Mouse (Mus musculus): ENCODE results near the gene Morf4l2. TPM values are rescaled to one million over a fixed set of nuclear protein-coding genes. Genes with fewer than 3 reads are reported as not detected.

Morf4l2 gene
- 586 and 616 TPM in 2 replicates for polyA plus RNA-seq (2016; fragmentation: Nextera tagmentation; extraction: Ambion mirVana)

DNA sequence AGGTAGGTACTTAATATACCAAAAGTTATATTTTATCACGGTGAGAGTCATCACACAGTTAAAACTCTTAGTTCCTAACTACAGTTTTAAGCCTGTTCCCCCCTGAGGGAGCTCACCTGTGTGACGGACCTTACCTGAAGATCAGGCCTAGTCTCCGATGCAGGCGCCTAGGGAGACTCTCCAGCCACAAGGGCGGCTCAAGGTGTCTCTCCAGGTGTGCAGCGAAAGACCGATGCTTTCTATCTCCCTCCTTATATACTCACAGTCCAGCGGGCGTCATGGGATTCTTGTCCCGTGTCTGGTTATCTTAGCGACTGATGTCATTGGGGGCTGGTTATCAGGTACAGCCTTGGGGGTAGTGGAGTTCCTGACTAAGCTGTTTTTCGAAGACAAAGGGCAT, at the start of gene Morf4l2:
Gene Morf4l2, minus strand, starts transcription at position 232 of the 400 bp plus-strand sequence.
- Histone ChIP-seq H3K36me3 (peaks cover 10% of the 10 kb centered on the region), H3K4me3 (peak within 1 kb of the TSS; percentile 62), H3K4me1 (peaks cover 9% of the 10 kb centered on the region), H3K27ac (replicated peaks) (peak within 1 kb of the TSS; percentile 91), H3K27me3 (ENCODE audit: low read depth, poor library complexity, severe bottlenecking) (no peaks in the 10 kb centered on the region), H3K9me3 (replicated peaks) (no peaks in the 10 kb centered on the region)
- no peak for DNase-seq (ENCODE audit: low spot score)
- WGBS, result 92% methylated on average over 12 of the region's 12 CpGs

DNA sequence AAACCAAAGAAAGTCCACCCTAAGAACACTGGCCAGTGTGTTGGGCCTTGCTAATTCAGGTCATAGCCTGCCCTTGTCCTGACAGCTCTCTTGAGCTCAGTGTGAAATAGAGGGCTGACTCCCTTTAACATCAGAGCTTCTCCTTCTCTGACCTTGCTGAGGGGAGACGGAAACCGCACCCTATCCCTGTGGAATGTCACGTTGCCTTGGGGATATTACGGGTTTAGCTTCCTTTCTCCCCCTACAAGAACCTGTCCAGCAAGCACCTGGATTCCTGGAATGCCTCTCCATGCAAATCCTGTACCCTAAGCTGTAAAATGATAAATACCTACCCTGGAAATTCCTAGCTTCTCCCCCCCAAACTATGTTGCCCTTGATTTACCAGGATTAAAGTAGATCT, 46.0 kb upstream of the Morf4l2 start:
- Histone ChIP-seq H3K36me3 (peaks cover 20% of the 10 kb centered on the region), H3K27me3 (ENCODE audit: low read depth, poor library complexity, severe bottlenecking) (peaks cover 72% of the 10 kb centered on the region), H3K9me3 (replicated peaks) (no peaks in the 10 kb centered on the region), H3K4me1 (no peaks in the 10 kb centered on the region), H3K4me3 (no peak overlapping the region), H3K27ac (replicated peaks) (no peak overlapping the region)
- 96% methylated on average over 4 of the region's 4 CpGs for WGBS
- DNase-seq (ENCODE audit: low spot score), result no peak

DNA sequence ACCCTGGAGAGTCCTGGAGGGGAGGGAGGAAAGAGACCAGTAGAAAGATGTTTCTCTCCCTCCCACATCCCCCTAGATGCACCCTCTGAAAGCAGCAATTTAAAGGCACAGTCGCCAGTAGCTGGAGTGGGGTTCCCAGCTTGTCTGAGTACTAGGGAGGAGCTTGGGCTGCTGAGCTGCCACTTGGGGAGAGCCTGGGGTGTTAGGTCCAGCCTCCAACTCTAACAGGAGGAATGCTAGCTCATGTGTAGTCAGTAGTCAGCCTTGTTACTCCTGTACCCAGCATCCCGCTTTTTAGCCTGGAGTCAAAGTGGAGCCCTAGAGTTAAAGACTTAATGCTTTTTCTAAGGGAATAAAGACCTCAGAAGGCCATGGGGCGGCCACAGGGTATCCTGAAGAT, 36.6 kb upstream of the Morf4l2 start, which contains the start of gene Glra4:
Gene Glra4, minus strand, starts transcription at position 101 of the 400 bp plus-strand sequence.
- Histone ChIP-seq H3K9me3 (replicated peaks) (no peaks in the 10 kb centered on the region), H3K4me3 (no peak within 1 kb of the TSS), H3K36me3 (peaks cover 8% of the 10 kb centered on the region; the same call in 1 of the 2 replicates), H3K27me3 (ENCODE audit: low read depth, poor library complexity, severe bottlenecking) (peaks cover 96% of the 10 kb centered on the region), H3K27ac (replicated peaks) (no peak within 1 kb of the TSS), H3K4me1 (no peaks in the 10 kb centered on the region)
- DNase-seq (ENCODE audit: low spot score), result no peak
- 78% methylated on average over 3 of the region's 3 CpGs for WGBS

DNA sequence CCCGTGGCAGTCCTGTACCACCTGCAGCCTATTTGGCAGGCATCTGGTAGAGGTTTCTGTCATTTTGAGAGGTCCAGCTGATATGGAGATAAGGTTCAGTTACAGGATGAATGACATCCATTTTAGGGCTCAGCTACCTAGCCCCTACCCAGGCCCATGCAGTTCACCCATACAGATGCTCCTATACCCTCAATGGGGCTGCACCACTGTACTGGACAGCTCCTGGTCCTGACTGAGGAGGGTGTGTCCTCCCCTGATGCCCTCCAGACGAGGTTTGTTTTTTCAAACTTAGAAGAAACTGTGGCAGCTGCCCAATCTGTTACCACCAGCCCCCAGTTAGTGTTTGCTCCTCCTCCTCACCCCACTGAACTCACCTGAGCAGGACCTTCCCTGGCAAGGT, 35.8 kb upstream of the Morf4l2 start:
- no peak overlapping the region for H3K27ac ChIP-seq (replicated peaks)
- DNase-seq (ENCODE audit: low spot score), result no peak
- no peaks in the 10 kb centered on the region for H3K9me3 ChIP-seq (replicated peaks)
- 70% methylated on average over 2 of the region's 2 CpGs for WGBS
- H3K27me3 ChIP-seq (ENCODE audit: low read depth, poor library complexity, severe bottlenecking), result peaks cover 95% of the 10 kb centered on the region
- no peak overlapping the region for H3K4me3 ChIP-seq
- H3K36me3 ChIP-seq, result peaks cover 15% of the 10 kb centered on the region
- no peaks in the 10 kb centered on the region for H3K4me1 ChIP-seq

DNA sequence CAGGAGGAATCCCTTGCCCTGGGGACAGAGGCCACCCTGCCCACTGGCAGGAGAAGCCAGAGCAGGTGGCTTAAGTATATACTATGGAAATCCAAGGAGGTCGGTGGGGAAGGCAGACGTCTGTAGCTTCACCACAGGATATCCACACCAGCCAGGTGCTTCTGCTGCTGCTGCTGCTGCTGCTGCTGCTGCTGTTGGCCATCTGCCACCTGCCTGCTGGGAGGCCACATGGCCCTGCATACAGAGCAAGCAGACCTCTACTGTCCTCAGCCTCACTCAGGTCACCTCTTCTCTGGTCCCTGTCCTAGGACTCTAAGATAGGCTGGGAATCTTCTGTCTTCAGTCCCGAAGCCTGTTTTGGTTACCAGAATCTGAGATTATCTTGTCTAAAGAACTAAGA, 34.6 kb upstream of the Morf4l2 start:
- DNase-seq (ENCODE audit: low spot score), result no peak
- no peaks in the 10 kb centered on the region for H3K9me3 ChIP-seq (replicated peaks)
- WGBS, result 80% methylated on average over 3 of the region's 3 CpGs
- H3K4me3 ChIP-seq, result no peak overlapping the region
- H3K36me3 ChIP-seq, result peaks cover 15% of the 10 kb centered on the region
- H3K27me3 ChIP-seq (ENCODE audit: low read depth, poor library complexity, severe bottlenecking), result peaks cover 88% of the 10 kb centered on the region
- H3K27ac ChIP-seq (replicated peaks), result no peak overlapping the region
- no peaks in the 10 kb centered on the region for H3K4me1 ChIP-seq

DNA sequence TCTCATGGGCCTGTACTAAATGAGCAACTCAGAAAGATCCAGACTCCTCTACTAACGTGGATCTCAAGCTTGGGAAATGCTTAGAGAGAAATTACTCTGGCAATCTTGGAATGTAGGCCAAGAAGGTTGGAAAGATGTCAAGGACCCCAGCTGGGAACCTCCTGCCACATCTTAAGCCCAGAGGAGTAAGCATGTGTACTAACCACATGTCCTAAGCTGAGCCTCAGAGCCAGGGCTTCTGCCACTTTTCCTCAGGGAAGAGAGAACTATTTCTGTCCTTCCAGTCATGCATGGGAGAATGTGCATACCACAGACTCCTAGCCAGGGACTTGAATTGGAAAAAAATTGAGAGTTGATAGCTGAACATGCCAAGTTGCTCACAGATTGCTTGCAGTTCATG, 29.5 kb upstream of the Morf4l2 start:
- H3K27ac ChIP-seq (replicated peaks), result no peak overlapping the region
- no peak for DNase-seq (ENCODE audit: low spot score)
- no peaks in the 10 kb centered on the region for H3K4me1 ChIP-seq
- H3K36me3 ChIP-seq, result peaks cover 13% of the 10 kb centered on the region
- peaks cover 48% of the 10 kb centered on the region for H3K27me3 ChIP-seq (ENCODE audit: low read depth, poor library complexity, severe bottlenecking)
- H3K4me3 ChIP-seq, result no peak overlapping the region
- H3K9me3 ChIP-seq (replicated peaks), result no peaks in the 10 kb centered on the region
- WGBS, result 87% methylated on average over 1 of the region's 1 CpGs

DNA sequence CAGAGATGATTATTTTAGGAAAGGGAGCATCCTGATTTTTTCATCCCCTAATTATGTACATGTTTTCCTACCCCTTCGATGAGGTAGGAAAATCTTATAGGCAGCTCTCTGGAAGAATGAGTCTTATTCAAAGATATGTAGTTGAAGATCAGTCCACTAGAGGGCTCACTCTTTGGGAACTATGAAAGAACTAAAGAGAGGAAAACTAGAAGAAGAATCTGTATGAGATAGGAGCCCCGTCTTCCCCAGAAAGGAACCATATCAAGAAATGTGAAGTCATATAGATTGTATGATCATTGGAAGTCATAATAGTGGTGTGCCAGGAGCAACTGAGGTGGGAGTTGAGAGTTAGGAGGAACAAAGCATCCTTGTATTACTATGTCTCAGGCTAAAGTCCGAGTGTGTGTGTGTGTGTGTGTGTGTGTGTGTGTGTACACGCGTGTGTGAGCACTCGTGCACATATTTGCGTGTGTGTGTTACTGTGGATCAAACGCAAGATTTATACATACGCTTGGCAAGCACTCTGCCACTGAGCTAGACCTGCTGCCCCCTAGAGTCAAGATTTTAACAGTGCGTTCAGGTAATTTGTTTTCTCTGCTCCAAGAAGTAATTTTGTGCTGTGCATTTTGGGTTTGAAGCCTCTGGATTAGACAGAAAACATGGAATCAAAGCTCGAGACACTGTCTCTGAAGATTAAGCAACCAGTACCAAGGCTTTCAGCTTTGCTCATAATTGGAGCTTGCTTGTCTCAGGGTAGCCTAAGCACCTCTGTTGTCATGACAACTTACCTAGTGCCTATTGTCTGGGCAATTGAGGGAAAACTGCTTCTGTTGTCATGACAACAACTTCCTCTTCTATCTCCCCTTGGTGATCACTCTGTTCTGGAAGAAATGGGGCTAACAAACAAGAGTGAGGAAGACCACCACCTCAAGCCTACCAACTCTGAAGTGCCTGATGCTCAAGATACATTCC, 17.9 kb upstream of the Morf4l2 start:
- Histone ChIP-seq H3K9me3 (replicated peaks) (no peaks in the 10 kb centered on the region), H3K4me3 (no peak overlapping the region), H3K36me3 (peaks cover 34% of the 10 kb centered on the region), H3K27me3 (ENCODE audit: low read depth, poor library complexity, severe bottlenecking) (peaks cover 16% of the 10 kb centered on the region), H3K4me1 (no peaks in the 10 kb centered on the region), H3K27ac (replicated peaks) (no peak overlapping the region)
- 73% methylated on average over 11 of the region's 11 CpGs for WGBS
- no peak for DNase-seq (ENCODE audit: low spot score)

DNA sequence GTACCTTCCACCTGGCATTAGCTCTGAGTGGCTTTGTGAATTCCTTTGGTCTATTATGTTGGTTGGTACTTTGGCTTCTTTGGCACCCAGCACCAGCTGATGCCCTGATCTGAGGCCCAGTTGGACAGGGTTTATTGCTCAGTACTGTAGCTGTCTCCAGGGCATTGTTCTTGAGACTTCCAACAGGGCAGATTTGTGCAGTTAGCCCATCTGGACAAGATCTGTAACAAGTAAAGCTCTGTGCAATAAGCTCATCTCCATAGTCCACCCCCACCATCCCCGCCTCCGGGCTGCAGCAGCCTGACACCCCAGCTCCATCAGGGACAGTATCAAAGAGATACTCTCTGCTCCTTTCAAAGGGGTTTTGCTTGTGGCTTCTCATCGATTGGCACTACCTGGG, 12.0 kb upstream of the Morf4l2 start:
- DNase-seq (ENCODE audit: low spot score), result no peak
- no peaks in the 10 kb centered on the region for H3K9me3 ChIP-seq (replicated peaks)
- no peaks in the 10 kb centered on the region for H3K4me1 ChIP-seq
- H3K4me3 ChIP-seq, result no peak overlapping the region
- H3K36me3 ChIP-seq, result peaks cover 33% of the 10 kb centered on the region
- 98% methylated on average over 3 of the region's 3 CpGs for WGBS
- H3K27me3 ChIP-seq (ENCODE audit: low read depth, poor library complexity, severe bottlenecking), result peaks cover 21% of the 10 kb centered on the region
- no peak overlapping the region for H3K27ac ChIP-seq (replicated peaks)

DNA sequence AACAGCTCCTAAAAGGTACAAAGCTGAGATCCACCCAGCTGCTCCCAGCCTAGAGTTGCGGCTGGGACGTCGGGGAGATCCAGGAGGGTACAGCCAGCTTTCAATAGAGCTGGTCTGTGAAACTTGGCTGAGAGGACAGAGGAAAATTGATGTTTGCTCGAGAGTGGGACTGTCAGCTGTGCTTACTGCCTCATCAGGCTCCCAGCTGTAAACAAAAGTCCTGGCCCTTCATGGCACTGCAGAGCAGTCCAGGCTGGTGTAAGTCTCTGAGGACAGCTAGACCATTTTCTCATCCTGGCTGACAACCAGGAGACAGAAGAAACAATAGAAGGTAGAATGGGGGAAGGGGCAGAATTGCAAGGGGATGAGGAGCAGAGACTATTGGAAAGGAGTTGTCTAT, 5.8 kb upstream of the Morf4l2 start:
- H3K4me3 ChIP-seq, result no peak overlapping the region
- H3K27ac ChIP-seq (replicated peaks), result no peak overlapping the region
- DNase-seq (ENCODE audit: low spot score), result no peak
- peaks cover 5% of the 10 kb centered on the region for H3K27me3 ChIP-seq (ENCODE audit: low read depth, poor library complexity, severe bottlenecking)
- H3K4me1 ChIP-seq, result no peaks in the 10 kb centered on the region
- H3K36me3 ChIP-seq, result peaks cover 20% of the 10 kb centered on the region; the same call in 1 of the 2 replicates
- H3K9me3 ChIP-seq (replicated peaks), result no peaks in the 10 kb centered on the region
- WGBS, result 90% methylated on average over 4 of the region's 4 CpGs

DNA sequence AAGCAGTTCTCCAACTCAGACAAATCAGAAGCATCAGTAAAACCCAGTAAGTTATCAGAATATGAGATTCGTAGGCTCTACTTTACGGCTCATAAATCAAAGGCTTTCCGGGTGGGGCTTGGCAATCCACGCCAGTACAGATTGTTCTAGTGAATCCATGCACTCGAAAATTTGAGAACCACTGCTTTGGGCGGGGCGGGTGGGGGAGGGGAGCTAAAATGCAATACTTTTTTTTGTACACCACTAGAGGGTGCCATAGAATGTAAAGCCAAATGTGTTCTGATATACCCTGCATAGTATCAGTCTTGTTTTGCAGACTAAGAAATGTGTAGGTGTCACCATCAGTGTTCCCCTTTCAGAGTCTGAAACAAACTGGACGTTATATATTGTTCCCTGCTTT, 1.2 kb upstream of the Morf4l2 start:
- Histone ChIP-seq H3K27ac (replicated peaks) (no peak overlapping the region), H3K4me1 (peaks cover 3% of the 10 kb centered on the region; the same call in 1 of the 2 replicates), H3K36me3 (peaks cover 10% of the 10 kb centered on the region; the same call in 1 of the 2 replicates), H3K9me3 (replicated peaks) (no peaks in the 10 kb centered on the region), H3K4me3 (no peak overlapping the region), H3K27me3 (ENCODE audit: low read depth, poor library complexity, severe bottlenecking) (no peaks in the 10 kb centered on the region)
- no peak for DNase-seq (ENCODE audit: low spot score)
- WGBS, result 75% methylated on average over 8 of the region's 8 CpGs

DNA sequence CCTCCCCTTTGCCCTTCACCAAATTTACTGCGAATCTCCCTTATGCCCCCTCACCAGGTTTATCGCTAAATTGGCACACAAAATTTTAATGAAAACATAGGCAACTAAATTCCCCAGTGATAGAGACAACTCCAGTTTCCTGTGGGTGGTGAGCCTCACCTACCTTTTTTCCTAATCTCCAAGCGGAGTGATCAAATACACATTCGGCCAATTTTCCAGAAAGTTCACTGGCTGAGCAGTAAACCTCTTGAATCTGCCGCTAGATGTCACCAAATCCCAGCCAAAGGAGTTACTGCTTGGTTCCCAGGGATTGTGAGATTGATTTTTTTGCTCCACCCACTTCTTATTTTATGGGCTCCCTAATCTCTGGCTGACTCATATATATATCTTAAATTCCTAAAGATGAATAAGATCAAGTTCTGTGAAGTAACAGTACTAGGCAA, 808 bp downstream of the Morf4l2 start:
- H3K36me3 ChIP-seq, result peaks cover 16% of the 10 kb centered on the region
- peak overlapping the region; percentile 62 for H3K4me3 ChIP-seq
- H3K27ac ChIP-seq (replicated peaks), result peak overlapping the region; percentile 91
- H3K27me3 ChIP-seq (ENCODE audit: low read depth, poor library complexity, severe bottlenecking), result no peaks in the 10 kb centered on the region
- DNase-seq (ENCODE audit: low spot score), result peak; percentile 29
- H3K9me3 ChIP-seq (replicated peaks), result no peaks in the 10 kb centered on the region
- H3K4me1 ChIP-seq, result peaks cover 11% of the 10 kb centered on the region
- 33% methylated on average over 5 of the region's 5 CpGs for WGBS

DNA sequence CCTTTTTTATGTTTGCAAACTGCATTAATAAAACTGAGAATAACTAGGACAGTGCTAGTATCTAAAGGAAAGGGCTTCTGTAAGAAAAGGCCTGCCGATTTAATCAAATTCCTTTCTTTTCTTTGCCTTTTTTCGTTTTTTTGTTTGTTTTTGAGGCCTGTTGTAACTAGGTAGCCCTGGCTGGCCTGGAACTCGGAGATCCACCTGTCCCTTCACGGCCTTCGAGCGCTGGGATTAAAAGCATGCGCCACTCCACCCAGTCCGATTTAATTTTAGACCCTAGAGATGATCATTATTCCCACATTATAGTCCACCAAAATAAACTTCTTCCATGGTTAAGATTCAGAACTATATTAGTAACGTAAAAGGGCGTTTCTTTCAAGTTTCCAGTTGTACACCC, 1.2 kb downstream of the Morf4l2 start:
- 28% methylated on average over 10 of the region's 10 CpGs for WGBS

DNA sequence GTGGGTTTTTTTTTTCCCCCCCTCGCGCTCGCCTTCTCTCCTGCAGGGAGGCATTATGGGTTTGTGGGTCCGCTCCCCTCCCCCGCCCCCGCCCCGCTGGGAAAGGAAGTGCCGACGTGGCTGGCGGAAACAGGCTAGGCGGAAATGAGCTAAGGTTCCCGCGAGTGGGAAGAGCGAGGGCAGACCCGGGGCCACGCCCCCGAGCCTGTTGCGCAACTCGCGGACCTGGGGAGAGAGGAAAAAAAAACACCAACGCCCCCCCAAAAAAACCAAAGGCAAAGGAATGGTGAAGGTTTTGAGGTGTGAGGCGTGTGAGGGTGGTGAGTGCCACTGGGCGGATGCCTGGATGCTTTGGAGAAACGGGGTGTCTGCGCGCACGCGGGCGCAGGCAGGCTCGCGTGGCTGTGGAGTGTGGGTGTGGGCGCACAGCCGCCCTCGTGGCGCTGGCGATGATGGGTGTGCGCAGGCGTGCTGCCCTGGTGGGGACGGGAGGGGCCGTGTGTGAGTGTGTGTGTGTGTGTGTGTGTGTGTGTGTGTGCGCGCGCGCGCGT, 1.8 kb downstream of the Morf4l2 start:
- WGBS, result 18% methylated on average over 46 of the region's 46 CpGs
- H3K4me1 ChIP-seq, result peaks cover 11% of the 10 kb centered on the region

More for the DNA sequence above, 1.2 kb downstream of the Morf4l2 start:
- H3K4me3 ChIP-seq, result peak overlapping the region; percentile 62
- H3K27ac ChIP-seq (replicated peaks), result peak overlapping the region; percentile 91
- H3K9me3 ChIP-seq (replicated peaks), result no peaks in the 10 kb centered on the region
- no peak for DNase-seq (ENCODE audit: low spot score)
- H3K4me1 ChIP-seq, result peaks cover 11% of the 10 kb centered on the region
- no peaks in the 10 kb centered on the region for H3K27me3 ChIP-seq (ENCODE audit: low read depth, poor library complexity, severe bottlenecking)
- peaks cover 19% of the 10 kb centered on the region for H3K36me3 ChIP-seq

More for the DNA sequence above, 1.8 kb downstream of the Morf4l2 start:
- no peaks in the 10 kb centered on the region for H3K27me3 ChIP-seq (ENCODE audit: low read depth, poor library complexity, severe bottlenecking)
- peak overlapping the region; percentile 91 for H3K27ac ChIP-seq (replicated peaks)
- DNase-seq (ENCODE audit: low spot score), result peak; percentile 66
- H3K4me3 ChIP-seq, result peak overlapping the region; percentile 62
- H3K9me3 ChIP-seq (replicated peaks), result no peaks in the 10 kb centered on the region
- H3K36me3 ChIP-seq, result peaks cover 21% of the 10 kb centered on the region

All from midbrain, embryonic 10.5 days (tissue).